ENCODE assay signal across 15 mouse cellular contexts in genomic region chr5:121720888-121721585, GRCm38 (mm10). TPM values are rescaled to one million over a fixed set of nuclear protein-coding genes. Genes with fewer than 3 reads are reported as not detected.
DNase-seq lines count a peak whose midpoint lies in the region; ATAC-seq and TF ChIP-seq lines count a peak whose summit lies in the region.
"Had no signal": no experiment of that assay in that cellular context is flagged by ENCODE, and none has a peak within 500 bp of the region (broad histone marks: within the 10 kb centered on the region; RNA-seq: fewer than 3 reads in every experiment).

No protein-coding gene starts in this region.

- H3K9me3 ChIP-seq in liver, embryonic 11.5 days (ENCODE audit: control insufficient read depth, low read length) = no peaks in the 10 kb centered on the region
- H3K9me3 ChIP-seq in neural tube, embryonic 15.5 days (replicated peaks) = no peaks in the 10 kb centered on the region
- H3K9me3 ChIP-seq in midbrain, embryonic 14.5 days (ENCODE audit: control insufficient read depth, low read length) = no peaks in the 10 kb centered on the region
- H3K9me3 ChIP-seq: liver, embryonic 15.5 days; midbrain, embryonic 15.5 days had no signal

- peaks cover 67% of the 10 kb centered on the region for H3K79me2 ChIP-seq in liver, adult 2 months (ENCODE audit: control insufficient read depth, insufficient read depth, low read length)

- H3K4me2 ChIP-seq in liver, embryonic 11.5 days = no peak overlapping the region
- no peak overlapping the region for H3K4me2 ChIP-seq in neural tube, embryonic 15.5 days
- no peak overlapping the region for H3K4me2 ChIP-seq in midbrain, embryonic 14.5 days (ENCODE audit: low read length)
- H3K4me2 ChIP-seq: liver, embryonic 15.5 days; midbrain, embryonic 15.5 days had no signal

- peaks cover 45% of the 10 kb centered on the region for H3K4me1 ChIP-seq in liver, adult 2 months (ENCODE audit: control insufficient read depth, insufficient read depth, low read length)
- H3K4me1 ChIP-seq in liver, embryonic 11.5 days (replicated peaks; ENCODE audit: control insufficient read depth, insufficient read depth, low read length) = peaks cover 21% of the 10 kb centered on the region
- H3K4me1 ChIP-seq in bone marrow macrophage, adult 2 months (ENCODE audit: control insufficient read depth, insufficient read depth, low read length) = peaks cover 33% of the 10 kb centered on the region
- peaks cover 33% of the 10 kb centered on the region for H3K4me1 ChIP-seq in neural tube, embryonic 15.5 days
- H3K4me1 ChIP-seq in midbrain, embryonic 14.5 days (ENCODE audit: control insufficient read depth, insufficient read depth, low read length) = no peaks in the 10 kb centered on the region

- ATAC-seq in liver, embryonic 11.5 days (replicated peaks; ENCODE audit: low FRiP score) = no peak
- ATAC-seq in neural tube, embryonic 15.5 days (ENCODE audit: low FRiP score) = no peak
- no peak for ATAC-seq in midbrain, embryonic 14.5 days (ENCODE audit: low FRiP score, low TSS enrichment)
- ATAC-seq: midbrain, embryonic 15.5 days had no signal

- H3K27me3 ChIP-seq in liver, adult 2 months (ENCODE audit: control insufficient read depth, insufficient read depth, low read length) = no peaks in the 10 kb centered on the region
- no peaks in the 10 kb centered on the region for H3K27me3 ChIP-seq in liver, embryonic 11.5 days (replicated peaks; ENCODE audit: control insufficient read depth, insufficient read depth, low read length)
- H3K27me3 ChIP-seq in neural tube, embryonic 15.5 days (replicated peaks) = no peaks in the 10 kb centered on the region
- no peaks in the 10 kb centered on the region for H3K27me3 ChIP-seq in midbrain, embryonic 14.5 days (ENCODE audit: control insufficient read depth, insufficient read depth, low read length)
- H3K27me3 ChIP-seq: liver, embryonic 15.5 days; midbrain, embryonic 15.5 days had no signal

- peak; percentile 28; the same call in 1 of the 2 replicates for TF ChIP-seq CTCF in liver, adult 2 months (IDR thresholded peaks at IDR 0.05; ENCODE audit: low read depth, low read length)
- TF ChIP-seq CTCF in bone marrow macrophage, adult 2 months (IDR thresholded peaks at IDR 0.05; ENCODE audit: low read depth, low read length) = no peak

- TF ChIP-seq POLR2A in liver, adult 2 months (IDR thresholded peaks at IDR 0.05; ENCODE audit: extremely low read depth, insufficient read depth, low read length) = no peak
- no peak for TF ChIP-seq POLR2A in bone marrow macrophage, adult 2 months (IDR thresholded peaks at IDR 0.05; ENCODE audit: borderline replicate concordance, low read depth, low read length)

- WGBS in liver, adult 2 months = 39% methylated on average over 5 of the region's 5 CpGs
- 92% methylated on average over 5 of the region's 5 CpGs for WGBS in liver, embryonic 11.5 days
- 84% methylated on average over 5 of the region's 5 CpGs for WGBS in neural tube, embryonic 15.5 days
- WGBS in midbrain, embryonic 14.5 days = 97% methylated on average over 5 of the region's 5 CpGs

- H3K9ac ChIP-seq in liver, adult 2 months (ENCODE audit: low read depth, low read length) = peak overlapping the region; percentile 33; the same call in 1 of the 2 replicates
- no peak overlapping the region for H3K9ac ChIP-seq in liver, embryonic 11.5 days (ENCODE audit: low read depth, low read length)
- no peak overlapping the region for H3K9ac ChIP-seq in neural tube, embryonic 15.5 days (replicated peaks)
- no peak overlapping the region for H3K9ac ChIP-seq in midbrain, embryonic 14.5 days (replicated peaks; ENCODE audit: low read length)
- H3K9ac ChIP-seq: liver, embryonic 15.5 days; midbrain, embryonic 15.5 days had no signal

- H3K4me3 ChIP-seq in liver, adult 2 months (ENCODE audit: insufficient read depth, low read depth, low read length) = no peak overlapping the region
- no peak overlapping the region for H3K4me3 ChIP-seq in liver, embryonic 11.5 days (ENCODE audit: low read depth, low read length)
- H3K4me3 ChIP-seq in bone marrow macrophage, adult 2 months (ENCODE audit: insufficient read depth, low read length) = no peak overlapping the region
- H3K4me3 ChIP-seq in neural tube, embryonic 15.5 days (replicated peaks) = no peak overlapping the region
- H3K4me3 ChIP-seq in midbrain, embryonic 14.5 days (replicated peaks; ENCODE audit: low read depth, low read length) = no peak overlapping the region
- H3K4me3 ChIP-seq: liver, embryonic 15.5 days; midbrain, embryonic 15.5 days had no signal

- DNase-seq in gastrocnemius, postnatal 10 days = peak; percentile 16
- no peak for DNase-seq in gastrocnemius, postnatal 25 days
- DNase-seq in liver, adult 2 months (ENCODE audit: extremely low read depth, low read depth, low spot score) = no peak
- DNase-seq in liver, embryonic 11.5 days (ENCODE audit: low spot score) = no peak
- peak; percentile 12 to 23 for DNase-seq in B cell, adult 2 months
- DNase-seq in midbrain, embryonic 14.5 days = no peak
- DNase-seq: embryo, embryonic 11 days; gastrocnemius, postnatal 36 days; heart, postnatal 14 days; kidney, adult 11 months; thymus, adult 18-20 months had no signal

- peak overlapping the region; percentile 62 for H3K27ac ChIP-seq in liver, adult 2 months (replicated peaks; ENCODE audit: insufficient read depth, low read depth, low read length)
- H3K27ac ChIP-seq in liver, embryonic 11.5 days (ENCODE audit: low read depth, low read length) = no peak overlapping the region
- peak overlapping the region; percentile 40 for H3K27ac ChIP-seq in bone marrow macrophage, adult 2 months (ENCODE audit: insufficient read depth, low read depth, low read length)
- H3K27ac ChIP-seq in neural tube, embryonic 15.5 days (replicated peaks) = no peak overlapping the region
- no peak overlapping the region for H3K27ac ChIP-seq in midbrain, embryonic 14.5 days (replicated peaks; ENCODE audit: low read depth, low read length)
- H3K27ac ChIP-seq: midbrain, embryonic 15.5 days had no signal

- H3K36me3 ChIP-seq in liver, adult 2 months (ENCODE audit: control insufficient read depth, insufficient read depth, low read length) = no peaks in the 10 kb centered on the region; the same call in 1 of the 2 replicates
- peaks cover 4% of the 10 kb centered on the region for H3K36me3 ChIP-seq in liver, embryonic 11.5 days (ENCODE audit: control insufficient read depth, insufficient read depth, low read length)
- 0 out of 2 replicates have a peak, but pooled peaks cover 3% of the 10 kb centered on the region for H3K36me3 ChIP-seq in neural tube, embryonic 15.5 days
- no peaks in the 10 kb centered on the region for H3K36me3 ChIP-seq in midbrain, embryonic 14.5 days (ENCODE audit: control insufficient read depth, insufficient read depth, low read length)
- H3K36me3 ChIP-seq: liver, embryonic 15.5 days; midbrain, embryonic 15.5 days had no signal

RNA-seq across cellular contexts. Expression of gene Atxn2, which starts 9.9 kb away (rescaled TPM):
- 100 to 1,000 TPM; 127 to 152 TPM for total RNA-seq in gastrocnemius, postnatal 10 days (2021)
- total RNA-seq in gastrocnemius, postnatal 25 days (2021) = 10 to 100 TPM; 94.1 to 97.6 TPM
- 58.5 and 74.7 TPM in 2 replicates for total RNA-seq in liver, adult 2 months (2014; rRNA removed)
- 70.1 and 92.8 TPM in 2 replicates for polyA plus RNA-seq in liver, adult 2 months (2012; rRNA removed)
- 49.8 and 63.9 TPM in 2 replicates for polyA plus RNA-seq in liver, embryonic 11.5 days (2014; fragmentation: Nextera tagmentation; extraction: Ambion mirVana)
- polyA plus RNA-seq in bone marrow macrophage, adult 2 months (2012; ENCODE audit: insufficient read depth, insufficient read length, missing spikeins) = 62.9 and 70.6 TPM in 2 replicates
- 70.2 and 100 TPM in 2 replicates for polyA plus RNA-seq in neural tube, embryonic 15.5 days (2015; fragmentation: Nextera tagmentation; extraction: Ambion mirVana)
- 85.3 and 92.2 TPM in 2 replicates for polyA plus RNA-seq in midbrain, embryonic 14.5 days (2014; fragmentation: Nextera tagmentation; extraction: Ambion mirVana)

Comparison
In these comparisons a context has a peak if more than half of its experiments do, and no peak if none do; other contexts are left out.
1. DNase-seq: peak in gastrocnemius, postnatal 10 days (single experiment) and B cell, adult 2 months (2 of 2); none in gastrocnemius, postnatal 25 days (single experiment), liver, adult 2 months (single experiment), liver, embryonic 11.5 days (single experiment) and midbrain, embryonic 14.5 days (single experiment).
2. H3K27ac ChIP-seq: peak in liver, adult 2 months (single experiment) and bone marrow macrophage, adult 2 months (single experiment); none in liver, embryonic 11.5 days (single experiment), neural tube, embryonic 15.5 days (single experiment) and midbrain, embryonic 14.5 days (single experiment).